Mouse (Mus musculus) cerebellum, adult 2 months (tissue): ENCODE data around the gene Slc38a6. TPM values are rescaled to one million over a fixed set of nuclear protein-coding genes. Genes with fewer than 3 reads are reported as not detected.

Experiments
- DNase-seq, 2 experiments: peaks; one replicate each; pipeline ENCODE4 v3.0.0; 2021
- H3K27ac ChIP-seq: fragments of 200-500 bp; 2 replicates; pipeline ENCODE4 v1.5.1; 2012; ENCODE audit warnings: low read length, control low read depth, inconsistent platforms; ENCODE audit not compliant: insufficient read depth
- H3K27me3 ChIP-seq: fragments of 200-500 bp; 2 replicates; pipeline ENCODE4 v1.6.1; 2012; ENCODE audit warnings: inconsistent platforms, mild to moderate bottlenecking, low read length, moderate library complexity; ENCODE audit not compliant: control insufficient read depth, insufficient read depth
- H3K4me1 ChIP-seq: fragments of 200-500 bp; 2 replicates; pipeline ENCODE4 v1.6.1; 2011; ENCODE audit warnings: low read length; ENCODE audit not compliant: control insufficient read depth, insufficient read depth
- H3K4me3 ChIP-seq: fragments of 200-500 bp; replicated peaks from 2 replicates; pipeline ENCODE3; 2011; ENCODE audit warnings: mild to moderate bottlenecking, low read depth, low read length, control low read depth; ENCODE audit not compliant: insufficient read depth
- CTCF ChIP-seq: fragments of 200-500 bp; IDR thresholded peaks from 2 replicates; pipeline ENCODE4 v1.5.1; 2011; ENCODE audit warnings: low read depth, mild to moderate bottlenecking, control low read depth, low read length, moderate library complexity, borderline replicate concordance; ENCODE audit not compliant: insufficient read depth
- POLR2A ChIP-seq: fragments of 200-500 bp; IDR thresholded peaks from 2 replicates; pipeline ENCODE4 v1.6.1; 2011; ENCODE audit warnings: low read length, control low read depth, borderline replicate concordance; ENCODE audit not compliant: insufficient read depth
- WGBS: fragments of 180-500 bp; shearing (Covaris S2); methylation state at CpG from one replicate; pipeline ENCODE4 v1.1.7; 2018; 5-methylcytosine and 5-hydroxymethylcytosine counted together
- polyA plus RNA-seq: library from polyadenylated mRNA; depleted of rRNA; stranded (reverse); fragments of >200 nt; gene quantifications from 2 replicates; pipeline ENCODE4 v1.2.3, GENCODE M21; 2012

Slc38a6 gene
- polyA plus RNA-seq, 1 experiment: 23.6 TPM

- no peak overlapping the region for H3K27ac ChIP-seq
- TF ChIP-seq CTCF: no peak
- no peak for TF ChIP-seq POLR2A
- peaks cover 6% of the 10 kb centered on the region for H3K4me1 ChIP-seq
- no peak overlapping the region for H3K4me3 ChIP-seq
- H3K27me3 ChIP-seq: no peaks in the 10 kb centered on the region
- WGBS: 91% methylated on average over 6 of the region's 6 CpGs
- DNase-seq: no peak
Observed at GRCm38 (mm10) chr12:73384747-73385146, 98.2 kb downstream of the Slc38a6 start.

- 97% methylated on average over 1 of the region's 1 CpGs for WGBS
Observed at GRCm38 (mm10) chr12:73392507-73392906, 105.9 kb downstream of the Slc38a6 start.

GRCm38 (mm10) chr12:73393018-73393417, 106.4 kb downstream of the Slc38a6 start:
- Histone ChIP-seq H3K27me3 (peaks cover 2% of the 10 kb centered on the region; the same call in 1 of the 2 replicates), H3K4me3 (no peak overlapping the region), H3K27ac (no peak overlapping the region), H3K4me1 (no peaks in the 10 kb centered on the region)
- no peak for DNase-seq
- TF ChIP-seq CTCF: no peak
- TF ChIP-seq POLR2A: no peak

More at GRCm38 (mm10) chr12:73392507-73392906, 105.9 kb downstream of the Slc38a6 start:
- DNase-seq: no peak
- no peak overlapping the region for H3K27ac ChIP-seq
- peaks cover 2% of the 10 kb centered on the region; the same call in 1 of the 2 replicates for H3K27me3 ChIP-seq
- TF ChIP-seq POLR2A (no peak), CTCF (no peak)
- no peak overlapping the region for H3K4me3 ChIP-seq
- H3K4me1 ChIP-seq: no peaks in the 10 kb centered on the region

GRCm38 (mm10) chr12:73393881-73394291, 107.3 kb downstream of the Slc38a6 start:
- 22% methylated on average over 6 of the region's 6 CpGs for WGBS
- no peak for DNase-seq
- Histone ChIP-seq H3K4me3 (no peak overlapping the region), H3K27ac (no peak overlapping the region), H3K4me1 (no peaks in the 10 kb centered on the region), H3K27me3 (peaks cover 2% of the 10 kb centered on the region; the same call in 1 of the 2 replicates)
- TF ChIP-seq POLR2A (no peak), CTCF (no peak)

- DNase-seq: no peak
- no peak overlapping the region for H3K27ac ChIP-seq
- no peak overlapping the region for H3K4me3 ChIP-seq
- TF ChIP-seq CTCF (no peak), POLR2A (no peak)
- H3K4me1 ChIP-seq: peaks cover 3% of the 10 kb centered on the region; the same call in 1 of the 2 replicates
- 79% methylated on average over 5 of the region's 5 CpGs for WGBS
- peaks cover 2% of the 10 kb centered on the region; the same call in 1 of the 2 replicates for H3K27me3 ChIP-seq
Observed at GRCm38 (mm10) chr12:73394571-73394970, 108.0 kb downstream of the Slc38a6 start.

GRCm38 (mm10) chr12:73399426-73399825, 112.8 kb downstream of the Slc38a6 start:
- H3K27me3 ChIP-seq: no peaks in the 10 kb centered on the region
- 22% methylated on average over 4 of the region's 4 CpGs for WGBS
- no peak for TF ChIP-seq CTCF
- no peak for TF ChIP-seq POLR2A
- H3K4me3 ChIP-seq: no peak overlapping the region
- H3K4me1 ChIP-seq: peaks cover 10% of the 10 kb centered on the region
- peak in 1 of 2 experiments; percentile 21 for DNase-seq
- H3K27ac ChIP-seq: no peak overlapping the region

GRCm38 (mm10) chr12:73400481-73401025, 114.0 kb downstream of the Slc38a6 start:
- no peak for DNase-seq
- peaks cover 10% of the 10 kb centered on the region for H3K4me1 ChIP-seq
- 82% methylated on average over 4 of the region's 4 CpGs for WGBS
- no peak for TF ChIP-seq CTCF
- no peak for TF ChIP-seq POLR2A
- no peaks in the 10 kb centered on the region for H3K27me3 ChIP-seq
- no peak overlapping the region for H3K4me3 ChIP-seq
- H3K27ac ChIP-seq: no peak overlapping the region

GRCm38 (mm10) chr12:73401520-73402130, 115.0 kb downstream of the Slc38a6 start:
- WGBS: 85% methylated on average over 3 of the region's 3 CpGs
- DNase-seq: no peak
- peaks cover 10% of the 10 kb centered on the region for H3K4me1 ChIP-seq

More at GRCm38 (mm10) chr12:73401520-73402130, 115.0 kb downstream of the Slc38a6 start:
- no peak overlapping the region for H3K27ac ChIP-seq
- no peaks in the 10 kb centered on the region for H3K27me3 ChIP-seq
- TF ChIP-seq CTCF: no peak
- TF ChIP-seq POLR2A: no peak
- H3K4me3 ChIP-seq: no peak overlapping the region
